19 mouse cellular contexts compared by ENCODE assay signal in genomic region chr4:130013111-130013510, GRCm38 (mm10). TPM values are rescaled to one million over a fixed set of nuclear protein-coding genes. Genes with fewer than 3 reads are reported as not detected.
DNase-seq lines count a peak whose midpoint lies in the region; ATAC-seq and TF ChIP-seq lines count a peak whose summit lies in the region.
"Had no signal": no experiment of that assay in that cellular context is flagged by ENCODE, and none has a peak within 500 bp of the region (broad histone marks: within the 10 kb centered on the region; RNA-seq: fewer than 3 reads in every experiment).

No protein-coding gene starts in this region.

- H3K9ac ChIP-seq in hindbrain, embryonic 12.5 days, result 0 out of 2 replicates have a peak overlapping the region, but pooled peaks have one; percentile 8
- no peak overlapping the region for H3K9ac ChIP-seq in hindbrain, embryonic 11.5 days (ENCODE audit: low read depth, low read length)
- no peak overlapping the region for H3K9ac ChIP-seq in midbrain, postnatal 0 days (replicated peaks; ENCODE audit: low read length, poor library complexity, severe bottlenecking)
- no peak overlapping the region for H3K9ac ChIP-seq in intestine, embryonic 15.5 days
- H3K9ac ChIP-seq: liver, embryonic 15.5 days; neural tube, embryonic 12.5 days had no signal

- WGBS in hindbrain, embryonic 12.5 days, result 67% methylated on average over 10 of the region's 10 CpGs
- 63% methylated on average over 10 of the region's 10 CpGs for WGBS in hindbrain, embryonic 11.5 days
- 62% methylated on average over 10 of the region's 10 CpGs for WGBS in midbrain, postnatal 0 days
- 68% methylated on average over 10 of the region's 10 CpGs for WGBS in midbrain, embryonic 10.5 days
- WGBS in intestine, embryonic 15.5 days, result 69% methylated on average over 10 of the region's 10 CpGs

- no peak for TF ChIP-seq CTCF in midbrain, postnatal 0 days (IDR thresholded peaks at IDR 0.05)

- peaks cover 18% of the 10 kb centered on the region for H3K27me3 ChIP-seq in hindbrain, embryonic 12.5 days
- H3K27me3 ChIP-seq in hindbrain, embryonic 11.5 days (ENCODE audit: control insufficient read depth, insufficient read depth, low read length), result peaks cover 5% of the 10 kb centered on the region; the same call in 1 of the 2 replicates
- H3K27me3 ChIP-seq in midbrain, postnatal 0 days (ENCODE audit: insufficient read depth, low read length), result no peaks in the 10 kb centered on the region
- H3K27me3 ChIP-seq in midbrain, embryonic 10.5 days (ENCODE audit: low read depth, poor library complexity, severe bottlenecking), result peaks cover 63% of the 10 kb centered on the region
- peaks cover 15% of the 10 kb centered on the region for H3K27me3 ChIP-seq in intestine, embryonic 15.5 days (replicated peaks)

- no peak overlapping the region for H3K27ac ChIP-seq in hindbrain, embryonic 12.5 days
- no peak overlapping the region for H3K27ac ChIP-seq in hindbrain, embryonic 11.5 days (ENCODE audit: low read depth, low read length)
- H3K27ac ChIP-seq in midbrain, postnatal 0 days (ENCODE audit: low read depth, low read length), result no peak overlapping the region
- no peak overlapping the region for H3K27ac ChIP-seq in midbrain, embryonic 10.5 days (replicated peaks)
- H3K27ac ChIP-seq in intestine, embryonic 15.5 days, result no peak overlapping the region
- H3K27ac ChIP-seq: liver, embryonic 15.5 days; neural tube, embryonic 12.5 days had no signal

- no peak overlapping the region for H3K4me2 ChIP-seq in hindbrain, embryonic 12.5 days (replicated peaks)
- no peak overlapping the region for H3K4me2 ChIP-seq in hindbrain, embryonic 11.5 days (replicated peaks; ENCODE audit: low read depth, low read length)
- H3K4me2 ChIP-seq in midbrain, postnatal 0 days (ENCODE audit: low read depth, low read length, poor library complexity, severe bottlenecking), result no peak overlapping the region
- no peak overlapping the region for H3K4me2 ChIP-seq in intestine, embryonic 15.5 days (replicated peaks)
- H3K4me2 ChIP-seq: heart, embryonic 11.5 days; liver, embryonic 15.5 days; neural tube, embryonic 12.5 days had no signal

- H3K4me1 ChIP-seq in hindbrain, embryonic 12.5 days, result peaks cover 19% of the 10 kb centered on the region
- H3K4me1 ChIP-seq in hindbrain, embryonic 11.5 days (replicated peaks; ENCODE audit: control insufficient read depth, insufficient read depth, low read length), result 0 out of 2 replicates have a peak, but pooled peaks cover 3% of the 10 kb centered on the region
- H3K4me1 ChIP-seq in midbrain, postnatal 0 days (ENCODE audit: insufficient read depth, low read length), result no peaks in the 10 kb centered on the region
- H3K4me1 ChIP-seq in midbrain, embryonic 10.5 days, result peaks cover 38% of the 10 kb centered on the region
- no peaks in the 10 kb centered on the region for H3K4me1 ChIP-seq in intestine, embryonic 15.5 days (replicated peaks)
- H3K4me1 ChIP-seq: liver, embryonic 15.5 days had no signal

- ATAC-seq in hindbrain, embryonic 12.5 days (ENCODE audit: low FRiP score), result no peak
- no peak for ATAC-seq in hindbrain, embryonic 11.5 days (ENCODE audit: low FRiP score)
- ATAC-seq in midbrain, postnatal 0 days (ENCODE audit: low FRiP score), result 0 out of 2 replicates have a peak, but pooled peaks have one; percentile 17
- ATAC-seq in intestine, embryonic 15.5 days, result no peak
- ATAC-seq: activated CD4-positive, CD25-positive, alpha-beta regulatory T cell, adult 4 months; forebrain, embryonic 16.5 days had no signal

- no peaks in the 10 kb centered on the region for H3K9me3 ChIP-seq in hindbrain, embryonic 12.5 days (replicated peaks)
- H3K9me3 ChIP-seq in hindbrain, embryonic 11.5 days (ENCODE audit: control insufficient read depth, low read length), result no peaks in the 10 kb centered on the region
- no peaks in the 10 kb centered on the region for H3K9me3 ChIP-seq in midbrain, postnatal 0 days (ENCODE audit: low read length)
- no peaks in the 10 kb centered on the region for H3K9me3 ChIP-seq in midbrain, embryonic 10.5 days (replicated peaks)
- no peaks in the 10 kb centered on the region for H3K9me3 ChIP-seq in intestine, embryonic 15.5 days
- H3K9me3 ChIP-seq: liver, embryonic 15.5 days; neural tube, embryonic 12.5 days had no signal

- peaks cover 48% of the 10 kb centered on the region for H3K36me3 ChIP-seq in hindbrain, embryonic 12.5 days
- H3K36me3 ChIP-seq in hindbrain, embryonic 11.5 days (ENCODE audit: control insufficient read depth, insufficient read depth, low read length), result no peaks in the 10 kb centered on the region
- H3K36me3 ChIP-seq in midbrain, postnatal 0 days (ENCODE audit: insufficient read depth, low read length), result peaks cover 62% of the 10 kb centered on the region
- peaks cover 12% of the 10 kb centered on the region; the same call in 1 of the 2 replicates for H3K36me3 ChIP-seq in midbrain, embryonic 10.5 days
- no peaks in the 10 kb centered on the region for H3K36me3 ChIP-seq in intestine, embryonic 15.5 days
- H3K36me3 ChIP-seq: liver, embryonic 15.5 days had no signal

- DNase-seq in hindbrain, embryonic 11.5 days (ENCODE audit: low spot score), result no peak
- no peak for DNase-seq in midbrain, postnatal 0 days (ENCODE audit: low spot score)
- no peak for DNase-seq in midbrain, embryonic 10.5 days (ENCODE audit: low spot score)
- peak; percentile 72 to 87 for DNase-seq in left cerebral cortex, adult 9 months (ENCODE audit: low spot score in 2 of 2)
- peak; percentile 84 to 89 for DNase-seq in right cerebral cortex, postnatal 36 days (ENCODE audit: low spot score in 2 of 2)
- DNase-seq in adrenal gland, adult 2 months, result no peak
- DNase-seq: gastrocnemius, postnatal 36 days; heart, postnatal 4 days; kidney, adult 11 months; lung, postnatal 14 days; midbrain, embryonic 14.5 days; thymus, adult 2 months had no signal

- no peak overlapping the region for H3K4me3 ChIP-seq in hindbrain, embryonic 12.5 days
- H3K4me3 ChIP-seq in hindbrain, embryonic 11.5 days (ENCODE audit: low read depth, low read length), result no peak overlapping the region
- H3K4me3 ChIP-seq in midbrain, postnatal 0 days (ENCODE audit: low read depth, low read length), result no peak overlapping the region
- no peak overlapping the region for H3K4me3 ChIP-seq in midbrain, embryonic 10.5 days
- H3K4me3 ChIP-seq in intestine, embryonic 15.5 days (replicated peaks), result no peak overlapping the region
- H3K4me3 ChIP-seq: liver, embryonic 15.5 days; neural tube, embryonic 12.5 days had no signal

RNA-seq across cellular contexts. Expression of gene Adgrb2, which starts 28.4 kb away (rescaled TPM):
- 10.3 and 12.6 TPM in 2 replicates for polyA plus RNA-seq in hindbrain, embryonic 12.5 days (2016; fragmentation: Nextera tagmentation; extraction: Ambion mirVana)
- 4.5 and 6.3 TPM in 2 replicates for polyA plus RNA-seq in hindbrain, embryonic 11.5 days (2014; fragmentation: Nextera tagmentation; extraction: Ambion mirVana)
- 293 and 312 TPM in 2 replicates for total RNA-seq in midbrain, postnatal 0 days (2014; rRNA removed)
- 17.4 and 17.9 TPM in 2 replicates for polyA plus RNA-seq in midbrain, postnatal 0 days (2015; fragmentation: Nextera tagmentation; extraction: Ambion mirVana)
- polyA plus RNA-seq in midbrain, embryonic 10.5 days (2016; fragmentation: Nextera tagmentation; extraction: Ambion mirVana), result 1.6 and 2.0 TPM in 2 replicates
- polyA plus RNA-seq in intestine, embryonic 15.5 days (2015; fragmentation: Nextera tagmentation; extraction: Ambion mirVana), result 2.2 and 2.6 TPM in 2 replicates
- 10 to 100 TPM; 18.7 to 24.9 TPM for total RNA-seq in adrenal gland, adult 2 months (2021)
- 87.5 and 105 TPM in 2 replicates for polyA plus RNA-seq in adrenal gland, adult 2 months (2012; rRNA removed)

RNA-seq across cellular contexts. Expression of gene Col16a1, which starts 34.5 kb away (rescaled TPM):
- 29.8 and 32.5 TPM in 2 replicates for polyA plus RNA-seq in hindbrain, embryonic 12.5 days (2016; fragmentation: Nextera tagmentation; extraction: Ambion mirVana)
- 5.3 and 9.9 TPM in 2 replicates for polyA plus RNA-seq in hindbrain, embryonic 11.5 days (2014; fragmentation: Nextera tagmentation; extraction: Ambion mirVana)
- 31.1 and 43.9 TPM in 2 replicates for total RNA-seq in midbrain, postnatal 0 days (2014; rRNA removed)
- polyA plus RNA-seq in midbrain, postnatal 0 days (2015; fragmentation: Nextera tagmentation; extraction: Ambion mirVana), result 12.5 and 13.8 TPM in 2 replicates
- 3.8 and 5.8 TPM in 2 replicates for polyA plus RNA-seq in midbrain, embryonic 10.5 days (2016; fragmentation: Nextera tagmentation; extraction: Ambion mirVana)
- polyA plus RNA-seq in intestine, embryonic 15.5 days (2015; fragmentation: Nextera tagmentation; extraction: Ambion mirVana), result 60.0 and 63.0 TPM in 2 replicates
- 10 to 100 TPM in 1 of 2 experiments, 1 to 10 TPM in 1; 9.2 to 15.8 TPM for total RNA-seq in adrenal gland, adult 2 months (2021)
- polyA plus RNA-seq in adrenal gland, adult 2 months (2012; rRNA removed), result 15.7 and 23.4 TPM in 2 replicates
- polyA plus RNA-seq: activated CD4-positive, CD25-positive, alpha-beta regulatory T cell, adult 4 months had no signal

Comparison
In these comparisons a context has a peak if more than half of its experiments do, and no peak if none do; other contexts are left out.
1. DNase-seq: peak in left cerebral cortex, adult 9 months (2 of 2) and right cerebral cortex, postnatal 36 days (2 of 2); none in hindbrain, embryonic 11.5 days (single experiment), midbrain, postnatal 0 days (single experiment), midbrain, embryonic 10.5 days (single experiment) and adrenal gland, adult 2 months (single experiment).